Mouse (Mus musculus): ENCODE data around the gene Iqsec1. TPM values are rescaled to one million over a fixed set of nuclear protein-coding genes. Genes with fewer than 3 reads are reported as not detected.

Gene Iqsec1
- total and polyA plus RNA-seq, 2 experiments from 2014 or later = 29.0 to 175 TPM

DNA sequence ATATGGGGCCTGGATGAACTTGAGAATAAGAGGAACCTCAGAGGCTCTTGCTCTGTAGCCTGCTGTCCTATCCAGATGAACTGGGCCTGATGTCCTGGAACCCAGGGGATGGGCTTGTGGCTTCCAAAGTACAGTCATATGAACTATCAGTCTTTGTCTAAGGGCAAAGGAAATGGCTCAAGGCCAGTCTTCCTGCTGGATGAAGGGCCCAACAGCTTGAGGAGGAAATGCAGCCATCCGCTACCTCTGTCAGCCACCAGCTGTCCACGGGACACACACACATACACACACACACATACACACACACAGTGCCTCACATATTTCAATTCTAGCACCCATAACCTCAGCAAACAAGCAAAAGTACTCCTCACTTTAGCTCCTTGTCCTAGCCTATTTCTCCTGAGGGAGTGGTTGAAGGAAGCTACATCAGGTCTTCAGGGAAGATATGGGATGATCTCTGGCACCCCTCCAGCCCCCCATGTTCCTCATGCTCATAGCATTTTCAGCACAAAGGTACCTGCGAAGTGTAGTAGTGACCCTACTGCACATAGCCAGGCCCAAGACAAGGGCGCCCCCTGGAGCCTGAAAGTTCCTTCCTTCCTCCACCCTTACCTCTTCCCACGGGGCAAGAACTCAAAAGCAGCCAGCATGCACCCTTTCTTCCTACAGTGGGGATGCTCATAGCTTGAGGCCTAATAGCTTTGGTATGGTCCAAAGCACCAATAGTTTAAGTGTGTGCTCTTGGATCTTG is 267.3 kb downstream of the Iqsec1 start:
- H3K4me1 ChIP-seq (ENCODE audit: insufficient read depth, low read length) = peaks cover 31% of the 10 kb centered on the region
- 55% methylated on average over 5 of the region's 5 CpGs for WGBS
- ATAC-seq (no peak), DNase-seq (ENCODE audit: low spot score) (no peak)
- no peaks in the 10 kb centered on the region for H3K36me3 ChIP-seq (ENCODE audit: insufficient read depth, low read length)
- no peaks in the 10 kb centered on the region for H3K9me3 ChIP-seq (ENCODE audit: low read length)
- H3K4me3 ChIP-seq (ENCODE audit: low read length) = no peak overlapping the region
- no peak overlapping the region for H3K9ac ChIP-seq (replicated peaks; ENCODE audit: low read length)
- H3K27me3 ChIP-seq (ENCODE audit: insufficient read depth, low read length) = no peaks in the 10 kb centered on the region
- peak; percentile 55 for TF ChIP-seq CTCF (IDR thresholded peaks at IDR 0.05; ENCODE audit: low read depth)
- H3K4me2 ChIP-seq (ENCODE audit: low read depth, low read length) = no peak overlapping the region
- no peak overlapping the region for H3K27ac ChIP-seq

DNA sequence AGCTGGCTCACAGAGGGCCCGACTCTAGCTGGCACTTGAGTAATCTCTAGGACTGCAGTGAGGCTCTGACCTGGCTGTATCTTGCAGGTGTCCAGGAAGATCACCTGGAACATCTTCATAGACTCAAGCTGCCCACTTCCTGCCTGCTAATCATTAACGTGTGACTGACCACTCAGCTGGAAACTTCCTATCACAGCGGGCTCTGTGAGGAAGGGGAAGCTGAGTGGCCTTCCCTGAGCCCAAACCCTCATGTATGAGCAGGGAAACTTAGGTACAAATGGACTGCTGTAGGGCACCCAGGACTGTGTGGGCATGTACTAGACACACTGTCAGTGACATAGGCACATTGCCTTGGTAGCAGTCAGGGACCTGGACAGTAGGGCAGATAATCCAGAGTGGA is 268.3 kb downstream of the Iqsec1 start:
- Histone ChIP-seq H3K27ac (no peak overlapping the region), H3K36me3 (ENCODE audit: insufficient read depth, low read length) (no peaks in the 10 kb centered on the region), H3K4me2 (ENCODE audit: low read depth, low read length) (no peak overlapping the region), H3K9me3 (ENCODE audit: low read length) (no peaks in the 10 kb centered on the region), H3K9ac (replicated peaks; ENCODE audit: low read length) (no peak overlapping the region), H3K4me3 (ENCODE audit: low read length) (no peak overlapping the region), H3K27me3 (ENCODE audit: insufficient read depth, low read length) (no peaks in the 10 kb centered on the region), H3K4me1 (ENCODE audit: insufficient read depth, low read length) (peaks cover 36% of the 10 kb centered on the region)
- TF ChIP-seq CTCF (IDR thresholded peaks at IDR 0.05; ENCODE audit: low read depth) = no peak
- 56% methylated on average over 3 of the region's 3 CpGs for WGBS
- ATAC-seq (no peak), DNase-seq (ENCODE audit: low spot score) (no peak)

DNA sequence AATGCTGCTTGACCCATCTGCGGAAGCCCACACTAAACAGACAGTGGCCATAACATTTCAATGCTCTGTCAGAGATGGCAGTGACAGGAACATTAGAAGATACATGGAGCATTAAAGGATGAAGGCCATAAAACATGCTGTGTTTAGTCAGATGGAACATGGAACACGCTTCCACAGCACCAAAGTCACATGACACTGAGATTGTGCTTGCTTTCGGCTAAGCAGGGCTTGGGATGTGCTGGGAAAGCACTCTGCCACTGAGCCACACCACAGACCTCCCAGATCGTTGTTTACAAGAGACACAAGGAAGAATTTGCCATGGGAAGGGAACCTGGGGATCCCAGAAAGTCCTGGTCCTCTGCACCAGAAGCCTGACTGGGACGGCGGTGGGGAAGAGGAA is 269.1 kb downstream of the Iqsec1 start:
- WGBS = 80% methylated on average over 6 of the region's 6 CpGs
- no peaks in the 10 kb centered on the region for H3K36me3 ChIP-seq (ENCODE audit: insufficient read depth, low read length)
- no peak overlapping the region for H3K27ac ChIP-seq
- no peaks in the 10 kb centered on the region for H3K27me3 ChIP-seq (ENCODE audit: insufficient read depth, low read length)
- no peak overlapping the region for H3K4me2 ChIP-seq (ENCODE audit: low read depth, low read length)
- no peak overlapping the region for H3K4me3 ChIP-seq (ENCODE audit: low read length)
- DNase-seq (ENCODE audit: low spot score) (no peak), ATAC-seq (no peak)
- no peak for TF ChIP-seq CTCF (IDR thresholded peaks at IDR 0.05; ENCODE audit: low read depth)
- H3K9ac ChIP-seq (replicated peaks; ENCODE audit: low read length) = no peak overlapping the region
- H3K4me1 ChIP-seq (ENCODE audit: insufficient read depth, low read length) = peaks cover 35% of the 10 kb centered on the region
- no peaks in the 10 kb centered on the region for H3K9me3 ChIP-seq (ENCODE audit: low read length)

DNA sequence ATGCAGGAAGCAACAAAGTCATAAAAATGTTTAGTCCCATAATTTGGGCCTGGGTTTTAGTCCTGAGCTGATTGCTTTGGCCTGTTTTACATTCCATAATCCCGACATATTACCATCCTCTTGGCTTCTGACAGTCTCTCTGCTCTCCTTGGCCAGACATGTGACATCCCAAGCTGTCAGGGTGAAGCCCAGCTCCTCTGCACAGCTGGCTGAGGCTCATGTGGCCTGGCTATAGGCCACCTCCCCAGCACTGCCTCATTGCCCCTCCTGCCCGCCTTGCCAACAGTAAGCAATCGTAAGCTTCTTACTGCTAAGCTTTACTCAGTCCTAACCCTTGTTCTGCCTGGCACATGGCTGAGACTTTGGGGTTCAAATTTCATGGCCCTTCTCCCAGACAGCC is 270.0 kb downstream of the Iqsec1 start:
- Histone ChIP-seq H3K4me2 (ENCODE audit: low read depth, low read length) (no peak overlapping the region), H3K9me3 (ENCODE audit: low read length) (no peaks in the 10 kb centered on the region), H3K4me1 (ENCODE audit: insufficient read depth, low read length) (peaks cover 41% of the 10 kb centered on the region), H3K27ac (no peak overlapping the region), H3K9ac (replicated peaks; ENCODE audit: low read length) (no peak overlapping the region), H3K27me3 (ENCODE audit: insufficient read depth, low read length) (no peaks in the 10 kb centered on the region), H3K4me3 (ENCODE audit: low read length) (no peak overlapping the region), H3K36me3 (ENCODE audit: insufficient read depth, low read length) (no peaks in the 10 kb centered on the region)
- ATAC-seq (peak; percentile 46; the same call in 1 of the 2 replicates), DNase-seq (ENCODE audit: low spot score) (peak; percentile 64)
- TF ChIP-seq CTCF (IDR thresholded peaks at IDR 0.05; ENCODE audit: low read depth) = no peak
- WGBS = 57% methylated on average over 3 of the region's 3 CpGs

DNA sequence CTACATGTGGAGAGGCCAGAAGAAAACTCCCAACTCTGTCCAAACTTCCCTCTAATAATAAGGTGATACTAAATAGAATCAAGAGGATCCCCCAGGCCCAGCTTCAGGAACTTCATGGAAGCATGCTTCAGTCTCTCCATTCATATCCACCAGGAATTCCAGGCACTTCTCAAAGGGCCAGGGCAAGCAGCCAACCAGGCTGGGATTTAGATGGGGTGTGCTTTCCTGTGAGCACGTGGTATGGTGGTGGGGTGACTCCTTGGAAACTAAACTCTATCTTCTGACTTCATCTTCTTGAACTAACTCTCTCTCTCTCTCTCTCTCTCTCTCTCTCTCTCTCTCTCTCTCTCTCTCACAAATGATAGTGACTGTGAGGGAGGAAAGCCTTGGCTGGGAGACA is 270.8 kb downstream of the Iqsec1 start:
- Histone ChIP-seq H3K4me2 (ENCODE audit: low read depth, low read length) (no peak overlapping the region), H3K4me3 (ENCODE audit: low read length) (no peak overlapping the region), H3K27ac (no peak overlapping the region), H3K9me3 (ENCODE audit: low read length) (no peaks in the 10 kb centered on the region), H3K9ac (replicated peaks; ENCODE audit: low read length) (no peak overlapping the region), H3K27me3 (ENCODE audit: insufficient read depth, low read length) (no peaks in the 10 kb centered on the region), H3K4me1 (ENCODE audit: insufficient read depth, low read length) (peaks cover 48% of the 10 kb centered on the region), H3K36me3 (ENCODE audit: insufficient read depth, low read length) (no peaks in the 10 kb centered on the region)
- 48% methylated on average over 1 of the region's 1 CpGs for WGBS
- DNase-seq (ENCODE audit: low spot score) (no peak), ATAC-seq (no peak)
- no peak for TF ChIP-seq CTCF (IDR thresholded peaks at IDR 0.05; ENCODE audit: low read depth)

DNA sequence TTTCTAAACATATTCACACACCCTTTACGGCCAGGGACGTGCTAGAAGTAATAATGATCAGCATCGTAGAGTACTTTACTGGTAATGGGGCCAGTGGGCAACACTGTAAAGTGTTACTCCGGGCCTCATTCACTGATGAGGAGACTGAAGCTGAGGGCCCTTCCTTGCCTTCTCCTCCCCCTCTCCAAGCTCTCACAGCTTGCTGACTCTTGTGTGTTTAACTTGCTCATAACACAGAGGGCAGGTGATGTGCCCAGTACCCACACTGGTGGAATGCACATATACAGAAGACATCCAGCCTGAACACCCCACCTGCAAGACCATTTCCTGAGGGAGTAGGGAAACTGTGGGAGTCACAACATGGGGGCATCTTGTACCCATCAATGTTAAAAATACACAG is 271.6 kb downstream of the Iqsec1 start:
- Histone ChIP-seq H3K27me3 (ENCODE audit: insufficient read depth, low read length) (no peaks in the 10 kb centered on the region), H3K36me3 (ENCODE audit: insufficient read depth, low read length) (no peaks in the 10 kb centered on the region), H3K4me3 (ENCODE audit: low read length) (peak overlapping the region; percentile 51), H3K4me2 (ENCODE audit: low read depth, low read length) (peak overlapping the region; percentile 72), H3K9ac (replicated peaks; ENCODE audit: low read length) (no peak overlapping the region), H3K9me3 (ENCODE audit: low read length) (no peaks in the 10 kb centered on the region), H3K4me1 (ENCODE audit: insufficient read depth, low read length) (peaks cover 56% of the 10 kb centered on the region), H3K27ac (no peak overlapping the region)
- no peak for TF ChIP-seq CTCF (IDR thresholded peaks at IDR 0.05; ENCODE audit: low read depth)
- no peak for ATAC-seq
- DNase-seq (ENCODE audit: low spot score) = no peak
- 41% methylated on average over 4 of the region's 4 CpGs for WGBS

DNA sequence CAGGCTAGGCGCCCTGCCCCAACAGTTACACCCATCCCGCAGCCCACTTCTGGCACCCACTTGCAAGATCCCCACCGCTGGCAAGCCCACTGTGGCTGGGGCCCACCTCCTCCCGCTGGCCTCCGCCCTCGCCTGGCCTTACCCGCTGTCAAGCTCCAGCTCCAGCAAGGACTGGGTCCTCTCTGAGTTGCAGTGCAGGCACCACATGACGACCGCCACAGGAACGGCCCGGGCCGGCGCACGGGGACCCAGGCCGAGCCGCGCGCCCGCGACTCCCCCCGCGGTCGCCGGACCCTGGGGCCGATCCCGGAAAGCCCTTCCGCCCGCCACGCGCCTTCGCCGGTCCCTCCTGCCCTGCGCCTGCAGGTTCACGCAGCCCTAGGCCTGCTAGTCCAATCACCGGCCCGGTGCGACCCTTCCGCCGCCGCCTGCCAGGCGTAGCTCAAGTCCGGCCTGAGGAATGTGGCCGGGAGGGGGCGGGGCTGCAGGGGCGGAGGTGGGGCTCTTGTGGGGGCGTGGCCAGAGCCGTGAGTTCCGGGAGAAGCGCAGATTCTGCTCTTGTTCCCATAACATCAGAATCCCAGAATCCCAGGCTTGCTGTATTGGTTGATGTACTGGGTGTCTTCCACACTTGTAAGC is 272.3 kb downstream of the Iqsec1 start:
- DNase-seq (ENCODE audit: low spot score) = peak; percentile 76
- H3K27me3 ChIP-seq (ENCODE audit: insufficient read depth, low read length) = no peaks in the 10 kb centered on the region
- no peaks in the 10 kb centered on the region for H3K36me3 ChIP-seq (ENCODE audit: insufficient read depth, low read length)
- no peak for TF ChIP-seq CTCF (IDR thresholded peaks at IDR 0.05; ENCODE audit: low read depth)
- peak overlapping the region; percentile 67 for H3K27ac ChIP-seq
- peaks cover 63% of the 10 kb centered on the region for H3K4me1 ChIP-seq (ENCODE audit: insufficient read depth, low read length)
- peak overlapping the region; percentile 51 for H3K4me3 ChIP-seq (ENCODE audit: low read length)
- WGBS = 3% methylated on average over 42 of the region's 49 CpGs
- ATAC-seq = peak; percentile 77
- H3K9me3 ChIP-seq (ENCODE audit: low read length) = no peaks in the 10 kb centered on the region
- peak overlapping the region; percentile 72 for H3K4me2 ChIP-seq (ENCODE audit: low read depth, low read length)
- peak overlapping the region; percentile 61 for H3K9ac ChIP-seq (replicated peaks; ENCODE audit: low read length)

Data from hindbrain, postnatal 0 days (tissue).